Mouse (Mus musculus): ENCODE results near the gene Dusp27.
"Not testable (repeated sequence)": the region's sequence is repeated elsewhere in the genome, so short reads cannot be mapped to it uniquely, and the experiment has no call there.

Gene Dusp27

DNA sequence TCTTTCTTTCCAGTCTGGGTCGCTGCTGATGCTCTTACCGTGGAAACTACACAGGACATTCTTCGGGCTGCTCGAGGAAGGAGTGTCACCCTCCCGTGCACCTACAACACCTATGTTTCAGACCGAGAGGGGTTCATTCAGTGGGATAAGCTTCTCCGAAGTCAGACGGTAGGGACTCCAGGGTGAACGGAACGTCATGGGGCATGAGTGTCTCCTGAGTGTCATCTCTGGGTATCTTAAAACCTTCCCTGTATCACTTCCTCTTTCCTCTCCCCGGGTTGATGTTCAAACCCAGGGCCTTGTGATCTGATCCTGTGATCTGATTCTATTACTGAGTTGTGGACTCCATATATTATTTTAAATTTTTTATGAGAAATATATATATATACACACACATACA is 18.9 kb upstream of the Dusp27 start:
- no peak for DNase-seq (ENCODE audit: low read depth in 1 of 2, low spot score in 2 of 2)

DNA sequence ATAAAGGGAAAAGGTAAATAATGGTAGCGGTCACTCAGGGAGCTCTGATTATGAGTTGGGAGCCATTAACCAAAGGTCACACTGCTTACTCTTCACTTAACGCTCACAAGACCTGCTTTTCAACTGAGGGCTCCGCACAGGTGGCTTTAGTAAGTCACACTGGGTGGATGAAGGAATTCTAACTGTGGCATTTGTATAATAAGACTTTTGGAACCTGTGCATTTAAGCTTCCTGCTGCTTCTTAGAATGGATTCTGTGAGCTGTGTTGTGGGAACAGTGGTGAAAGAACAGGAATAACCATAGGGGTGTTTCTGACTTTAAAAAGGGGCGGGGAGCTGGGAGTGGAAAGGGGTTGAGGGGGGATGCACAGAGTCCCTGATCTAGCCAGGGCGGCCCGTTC is 14.6 kb upstream of the Dusp27 start:
- no peak for DNase-seq (ENCODE audit: low read depth in 1 of 2, low spot score in 2 of 2)

DNA sequence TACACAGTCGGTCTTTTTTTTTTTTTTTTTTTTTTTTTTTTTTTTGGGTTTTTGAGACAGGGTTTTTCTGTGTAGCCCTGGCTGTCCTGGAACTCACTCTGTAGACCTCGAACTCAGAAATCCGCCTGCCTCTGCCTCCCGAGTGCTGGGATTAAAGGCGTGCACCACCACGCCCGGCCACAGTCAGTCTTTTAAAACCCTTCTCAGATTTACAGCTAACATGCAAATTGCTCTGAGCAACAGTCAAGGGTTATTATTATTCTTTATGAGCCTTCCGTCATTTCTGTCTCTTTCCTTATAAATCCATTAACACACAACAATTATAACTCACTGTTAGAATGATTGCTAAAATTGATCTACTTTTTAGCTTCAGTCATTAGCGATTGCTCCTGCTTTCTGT is 14.1 kb upstream of the Dusp27 start:
- DNase-seq (ENCODE audit: low read depth in 1 of 2, low spot score in 2 of 2), result not testable (repeated sequence)

DNA sequence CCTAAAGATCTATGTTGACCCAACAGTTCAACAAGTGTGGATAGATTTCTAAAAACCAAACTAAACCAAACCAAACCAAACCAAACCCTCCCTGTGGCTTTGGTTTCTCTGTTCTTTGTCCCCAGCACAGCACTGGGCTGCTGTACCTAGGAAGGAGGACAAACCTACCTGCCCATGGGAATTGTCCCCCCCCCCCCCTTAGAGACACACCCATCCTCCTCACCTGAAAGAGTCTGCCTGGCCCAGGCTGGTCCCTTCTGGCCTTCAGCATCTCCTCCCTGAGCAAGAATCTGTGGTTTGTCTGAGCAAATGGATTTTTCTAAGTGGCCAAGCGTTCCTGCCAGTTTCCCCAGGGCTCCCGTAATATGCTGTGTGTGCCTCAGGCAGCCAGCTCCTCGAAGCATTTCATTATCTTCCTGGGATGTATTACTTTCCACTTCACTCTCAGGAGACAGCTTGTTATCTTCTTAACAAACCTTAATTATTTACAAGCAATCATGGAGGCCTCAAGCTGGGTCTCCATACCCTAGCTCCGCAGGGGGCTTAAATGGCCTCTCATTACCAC is 12.0 kb upstream of the Dusp27 start:
- no peak for DNase-seq (ENCODE audit: low read depth in 1 of 2, low spot score in 2 of 2)

- DNase-seq (ENCODE audit: low read depth in 1 of 2, low spot score in 2 of 2), result no peak
These were observed 11.4 kb upstream of the Dusp27 start for GRCm38 (mm10) chr1:166139113-166139512.

- DNase-seq (ENCODE audit: low read depth in 1 of 2, low spot score in 2 of 2), result peak; percentile 60 to 71
These were observed 10.4 kb upstream of the Dusp27 start for GRCm38 (mm10) chr1:166138136-166138535.

- peak in 1 of 2 experiments; percentile 37 for DNase-seq (ENCODE audit: low read depth in 1 of 2, low spot score in 2 of 2)
These were observed 9.7 kb upstream of the Dusp27 start for GRCm38 (mm10) chr1:166137244-166137938.

- no peak for DNase-seq (ENCODE audit: low read depth in 1 of 2, low spot score in 2 of 2)
These were observed 7.5 kb upstream of the Dusp27 start for GRCm38 (mm10) chr1:166135091-166135740.

GRCm38 (mm10) chr1:166132367-166132766 is 4.6 kb upstream of the Dusp27 start:
- DNase-seq (ENCODE audit: low read depth in 1 of 2, low spot score in 2 of 2), result no peak

- DNase-seq (ENCODE audit: low read depth in 1 of 2, low spot score in 2 of 2), result no peak
These were observed 2.6 kb upstream of the Dusp27 start, which contains the start of gene Gpa33 for GRCm38 (mm10) chr1:166130224-166130860. Gpa33 (plus strand) TSS chr1:166130238.

DNA sequence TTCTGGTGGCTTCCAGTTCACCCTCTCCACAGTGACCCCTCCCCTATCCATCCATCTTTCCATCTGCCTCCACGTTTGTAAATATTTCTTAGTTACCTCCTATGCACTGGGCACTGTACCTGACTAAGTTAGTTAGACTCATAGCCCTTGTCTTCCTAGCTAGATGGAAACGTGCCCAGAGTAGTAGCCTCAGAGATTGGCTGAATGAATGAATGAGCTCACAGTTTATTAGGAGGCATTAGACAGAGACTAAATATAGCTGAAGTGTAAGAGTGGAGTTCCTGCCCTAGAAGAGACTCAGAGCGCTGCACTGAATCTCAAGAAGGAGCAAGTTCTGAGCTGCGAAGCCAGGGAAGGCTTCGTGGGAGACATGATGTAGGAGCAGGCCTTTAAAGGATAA is 829 bp upstream of the Dusp27 start:
- no peak for DNase-seq (ENCODE audit: low read depth in 1 of 2, low spot score in 2 of 2)

- no peak for DNase-seq (ENCODE audit: low read depth in 1 of 2, low spot score in 2 of 2)
These were observed 927 bp downstream of the Dusp27 start for GRCm38 (mm10) chr1:166126795-166127194.

- no peak for DNase-seq (ENCODE audit: low read depth in 1 of 2, low spot score in 2 of 2)
These were observed 1.4 kb downstream of the Dusp27 start for GRCm38 (mm10) chr1:166126290-166126689.

- DNase-seq (ENCODE audit: low read depth in 1 of 2, low spot score in 2 of 2), result no peak
These were observed 2.7 kb downstream of the Dusp27 start for GRCm38 (mm10) chr1:166124932-166125593.

- DNase-seq (ENCODE audit: low read depth in 1 of 2, low spot score in 2 of 2), result no peak
These were observed 4.0 kb downstream of the Dusp27 start for GRCm38 (mm10) chr1:166123751-166124150.

GRCm38 (mm10) chr1:166123045-166123444 is 4.7 kb downstream of the Dusp27 start:
- DNase-seq (ENCODE audit: low read depth in 1 of 2, low spot score in 2 of 2), result no peak

DNA sequence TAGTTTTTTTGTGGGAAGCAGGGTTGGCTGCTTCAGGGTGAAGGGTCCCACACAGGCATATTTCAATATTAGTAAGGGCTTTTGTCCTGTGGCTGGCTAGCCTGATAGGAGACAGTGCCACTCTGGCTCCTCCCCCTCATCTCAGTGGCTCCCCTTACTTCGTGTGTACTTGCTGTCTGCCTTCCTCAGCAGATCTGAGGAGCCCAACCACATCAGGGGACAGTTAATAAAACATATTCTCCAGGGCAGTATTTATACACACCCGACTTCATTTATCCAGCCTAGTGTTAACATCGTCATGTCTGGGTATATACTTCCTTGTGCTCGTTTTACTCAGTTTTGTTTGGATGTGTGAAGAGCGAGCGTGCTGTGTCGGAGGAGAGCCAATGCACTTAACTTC is 5.6 kb downstream of the Dusp27 start:
- DNase-seq (ENCODE audit: low read depth in 1 of 2, low spot score in 2 of 2), result no peak

DNA sequence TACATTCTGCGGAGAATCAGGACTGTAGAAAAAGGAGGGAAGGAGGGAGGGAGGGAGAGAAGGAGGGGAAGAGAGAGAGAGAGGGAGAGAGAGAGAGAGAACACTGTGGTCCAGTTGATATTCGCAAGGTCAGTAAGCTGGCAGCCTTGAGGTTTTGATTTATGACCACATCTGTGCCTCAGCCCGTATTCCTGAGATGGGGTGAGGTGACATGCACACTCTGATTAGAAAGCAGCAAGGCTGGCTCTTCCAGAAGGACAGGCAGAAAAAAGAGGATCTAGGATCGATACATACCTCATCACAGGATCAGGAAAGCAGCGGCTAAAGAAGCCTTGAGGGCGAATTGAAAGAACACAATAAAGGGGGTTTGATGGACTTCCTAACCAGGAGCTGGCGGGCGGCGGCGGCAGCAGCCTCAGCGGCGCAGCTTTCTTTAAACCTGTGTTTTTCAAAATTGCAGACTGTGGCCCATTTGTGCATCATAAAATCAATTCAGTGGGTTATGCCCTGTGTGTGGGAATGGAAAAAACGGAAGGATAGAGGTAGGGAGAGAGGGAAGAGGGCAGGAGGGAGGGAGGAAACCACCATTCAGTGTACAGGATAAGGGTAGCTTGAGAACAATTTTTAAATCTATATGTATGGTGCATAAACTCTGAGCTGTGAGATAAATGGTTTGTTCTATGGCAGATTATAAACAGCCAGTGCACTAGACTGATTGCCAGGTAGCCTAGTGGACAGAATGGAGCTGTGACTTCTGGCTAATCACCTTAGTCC is 9.7 kb downstream of the Dusp27 start:
- no peak for DNase-seq (ENCODE audit: low read depth in 1 of 2, low spot score in 2 of 2)

- no peak for DNase-seq (ENCODE audit: low read depth in 1 of 2, low spot score in 2 of 2)
These were observed 12.0 kb downstream of the Dusp27 start for GRCm38 (mm10) chr1:166115719-166116118.

DNA sequence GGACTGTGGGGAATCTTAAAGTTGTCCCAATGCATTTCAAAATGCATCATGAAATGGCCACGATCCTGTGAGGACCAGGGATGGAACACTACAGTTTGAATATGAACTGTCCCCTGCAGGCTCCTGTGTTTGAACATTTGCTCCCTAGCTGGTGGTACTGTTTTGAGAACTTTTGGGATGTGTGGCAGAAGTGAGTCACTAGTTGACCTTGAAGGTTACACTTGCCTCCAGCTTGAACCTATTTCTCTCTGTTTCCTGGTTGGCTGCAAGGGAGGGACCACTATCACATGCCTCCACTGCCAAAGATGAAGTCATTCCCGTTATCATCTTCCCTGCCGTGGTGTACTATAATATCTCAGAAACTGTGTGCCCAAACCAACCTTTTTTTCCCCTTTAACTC is 12.7 kb downstream of the Dusp27 start:
- no peak for DNase-seq (ENCODE audit: low read depth in 1 of 2, low spot score in 2 of 2)

DNA sequence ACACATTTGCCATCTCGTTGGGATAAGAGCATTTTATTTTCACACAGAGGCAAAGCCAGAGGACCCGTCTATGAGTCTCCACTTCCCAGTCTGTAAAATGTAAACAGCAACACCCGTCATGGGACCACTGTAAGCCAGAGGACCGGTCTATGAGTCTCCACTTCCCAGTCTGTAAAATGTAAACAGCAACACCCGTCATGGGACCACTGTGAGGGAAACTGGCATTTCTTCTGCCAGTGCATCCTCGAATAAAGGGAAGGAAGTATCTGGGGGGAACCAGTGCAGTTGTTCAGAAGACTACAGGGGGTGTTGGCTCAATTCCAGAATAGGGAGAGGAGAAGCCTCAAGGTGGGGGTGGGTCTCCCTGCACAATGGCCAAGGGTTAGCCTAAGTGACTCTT is 22.3 kb downstream of the Dusp27 start:
- DNase-seq (ENCODE audit: low read depth in 1 of 2, low spot score in 2 of 2), result no peak

Data from monocyte, adult 2 months (primary cell).